Mouse (Mus musculus) small intestine, adult 2 months (tissue): Measurements from ENCODE around the gene Prmt7.

Experiments used
- CTCF ChIP-seq: fragments of 200-500 bp; IDR thresholded peaks from 2 replicates; pipeline ENCODE4 v1.5.1; 2012; ENCODE audit warnings: low read depth, mild to moderate bottlenecking, control low read depth, inconsistent platforms, low read length, moderate library complexity, mixed read lengths; ENCODE audit not compliant: insufficient replicate concordance, insufficient read length; ENCODE audit errors: extremely low read depth
- POLR2A ChIP-seq: fragments of 200-500 bp; IDR thresholded peaks from 2 replicates; pipeline ENCODE4 v1.6.1; 2012; ENCODE audit warnings: low read depth, mild to moderate bottlenecking, control low read depth, inconsistent platforms, low read length, moderate library complexity

DNA sequence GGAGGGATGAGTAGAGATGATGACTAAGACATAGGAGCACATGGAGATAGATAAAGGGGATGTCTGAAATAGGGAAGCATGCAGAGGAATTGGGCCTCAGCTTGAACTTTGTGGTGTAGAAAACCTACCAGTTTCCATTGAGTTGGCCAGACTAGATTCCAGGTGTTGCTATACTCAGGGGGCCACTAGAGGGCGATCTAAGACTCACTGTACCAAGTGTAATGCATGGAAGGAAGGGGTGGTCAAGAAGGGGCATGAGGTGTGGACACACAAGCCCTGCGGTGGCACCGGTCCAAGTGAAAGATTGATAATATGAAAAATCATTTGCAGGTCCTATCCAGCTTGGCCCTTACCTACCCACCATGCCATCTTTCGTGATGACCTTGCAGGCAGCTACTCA is 45.3 kb upstream of the Prmt7 start:
- TF ChIP-seq CTCF (peak; percentile 76; the same call in 1 of the 2 replicates), POLR2A (no peak)
